ENCODE assay signal across 17 mouse cellular contexts in the genomic region with DNA sequence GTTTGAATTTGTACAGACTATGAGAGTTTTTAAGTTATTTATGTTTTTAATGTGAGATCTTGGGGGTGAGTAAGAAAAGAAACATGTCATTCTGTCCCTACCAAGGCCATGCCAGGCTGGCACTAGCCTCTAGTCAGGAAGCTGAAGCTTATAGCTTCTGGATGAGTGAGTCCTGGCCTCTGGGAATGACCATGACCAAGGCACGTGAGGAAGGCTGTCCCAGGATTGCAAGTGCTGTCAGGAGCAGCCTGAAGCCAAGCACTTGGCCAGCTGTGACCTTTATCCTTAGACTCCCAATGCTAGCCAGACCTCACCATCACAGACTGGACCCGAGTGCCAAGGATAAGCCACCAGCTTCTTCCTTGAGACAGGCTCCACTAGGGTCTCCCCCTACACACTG.
"Had no signal": no experiment of that assay in that cellular context is flagged by ENCODE, and none has a peak within 500 bp of the region (broad histone marks: within the 10 kb centered on the region; RNA-seq: fewer than 3 reads in every experiment).

No protein-coding gene starts in this region.

- H3K4me2 ChIP-seq: kidney, embryonic 15.5 days; limb, embryonic 13.5 days; liver, embryonic 12.5 days; liver, embryonic 15.5 days; lung, embryonic 15.5 days; midbrain, embryonic 11.5 days had no signal

- H3K27ac ChIP-seq: kidney, embryonic 15.5 days; limb, embryonic 10.5 days; limb, embryonic 13.5 days; liver, embryonic 12.5 days; liver, embryonic 15.5 days; lung, embryonic 15.5 days had no signal

- H3K9me3 ChIP-seq: limb, embryonic 10.5 days; lung, embryonic 15.5 days had no signal

- H3K4me3 ChIP-seq: kidney, embryonic 15.5 days; limb, embryonic 10.5 days; limb, embryonic 13.5 days; liver, embryonic 12.5 days; liver, embryonic 15.5 days; lung, embryonic 15.5 days had no signal

- ATAC-seq: liver, embryonic 12.5 days had no signal

- H3K9ac ChIP-seq: kidney, embryonic 15.5 days; limb, embryonic 13.5 days; liver, embryonic 12.5 days; liver, embryonic 15.5 days; lung, embryonic 15.5 days had no signal

- H3K36me3 ChIP-seq: kidney, embryonic 15.5 days; limb, embryonic 10.5 days; limb, embryonic 13.5 days; liver, embryonic 12.5 days; liver, embryonic 15.5 days; lung, embryonic 15.5 days had no signal

- H3K27me3 ChIP-seq: lung, embryonic 15.5 days had no signal

- DNase-seq: kidney, postnatal 14 days; kidney, postnatal 4 days; liver; lung, adult 18-20 months; lung, postnatal 10 days; lung, postnatal 4 days; midbrain, embryonic 14.5 days; thymus, adult 18-20 months; thymus, postnatal 14 days; thymus, postnatal 4 days had no signal

- H3K4me1 ChIP-seq: kidney, embryonic 15.5 days; limb, embryonic 13.5 days; liver, embryonic 15.5 days; lung, embryonic 15.5 days had no signal
